Mouse (Mus musculus) adrenal gland, postnatal 36 days (tissue): ENCODE data around the gene Ptprt. TPM values are rescaled to one million over a fixed set of nuclear protein-coding genes. Genes with fewer than 3 reads are reported as not detected.

Experiments
- DNase-seq, 2 experiments: peaks; one replicate each; pipeline ENCODE4 v3.0.0; 2021; ENCODE audit warnings: mixed read lengths in 1 of 2
- total RNA-seq, 2 experiments: library from RNA; stranded (reverse); gene quantifications; 2 replicates each; pipeline ENCODE4 v1.2.3; 2021

Ptprt gene
- total RNA-seq, 2 experiments from 2014 or later: 0.07 to 0.16 TPM

DNA sequence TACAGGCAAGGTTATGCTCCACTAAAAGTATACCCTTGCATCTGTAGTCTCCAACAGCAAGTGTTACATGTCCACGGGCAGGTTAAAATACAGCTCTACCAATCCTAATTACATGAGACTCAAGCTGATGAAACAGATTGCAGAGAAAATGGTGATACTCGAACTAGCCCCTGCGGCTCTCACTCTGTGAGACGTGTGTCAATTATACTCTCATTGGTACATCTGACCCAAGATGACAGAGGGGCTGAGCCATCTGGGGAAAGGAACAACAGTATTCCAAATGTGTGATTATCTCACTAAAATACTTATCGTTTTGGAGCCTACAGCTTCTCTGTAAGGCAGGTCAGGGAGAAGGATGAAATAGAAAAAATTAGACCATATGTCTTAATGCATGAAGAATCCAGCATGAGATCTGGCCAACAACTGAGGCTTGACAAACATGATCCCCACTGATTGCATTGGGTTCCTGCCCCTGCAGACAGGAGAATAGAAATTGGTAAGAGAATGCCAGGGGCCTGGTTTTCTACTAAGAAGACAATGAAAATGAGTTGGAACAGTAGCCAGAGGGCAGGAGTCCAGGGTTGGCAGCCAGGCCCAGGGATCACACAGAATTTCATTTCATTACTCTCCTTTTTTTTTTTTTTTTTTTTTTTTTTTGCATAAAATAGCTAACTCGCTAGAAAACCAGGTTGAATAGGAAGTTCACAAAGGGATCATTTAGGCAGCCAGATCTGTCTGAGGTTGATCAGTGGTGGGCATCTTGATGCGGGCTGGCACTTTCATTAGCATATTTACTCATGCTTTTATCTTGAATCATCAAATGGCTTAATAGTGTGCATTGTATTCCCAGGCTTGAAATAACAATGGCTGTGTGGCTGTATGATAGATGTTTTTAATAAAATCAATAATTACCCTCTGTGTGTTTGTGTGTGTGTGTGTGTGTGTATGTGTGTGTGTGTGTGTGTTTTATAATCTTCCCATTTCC is 699.5 kb downstream of the Ptprt start:
- DNase-seq: peak in 1 of 2 experiments; percentile 0

DNA sequence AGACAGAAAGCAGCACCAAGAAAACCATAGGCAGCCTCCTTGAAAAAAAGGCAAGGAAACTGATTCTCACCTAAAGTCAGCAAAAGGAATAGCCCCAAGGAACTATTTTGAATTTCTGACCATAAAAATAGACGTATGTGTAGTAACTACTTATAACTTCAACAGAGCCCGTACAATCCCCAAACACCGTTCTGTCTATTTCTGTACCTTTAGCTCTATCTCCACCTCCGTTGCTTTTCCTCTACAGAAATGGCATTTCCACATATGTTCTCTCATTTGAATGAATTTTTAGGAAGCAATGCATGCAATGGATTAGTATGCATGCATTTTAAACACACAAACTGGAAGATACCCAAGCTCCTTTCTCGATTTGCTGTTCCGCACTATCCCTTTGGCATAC is 715.5 kb downstream of the Ptprt start:
- no peak for DNase-seq

DNA sequence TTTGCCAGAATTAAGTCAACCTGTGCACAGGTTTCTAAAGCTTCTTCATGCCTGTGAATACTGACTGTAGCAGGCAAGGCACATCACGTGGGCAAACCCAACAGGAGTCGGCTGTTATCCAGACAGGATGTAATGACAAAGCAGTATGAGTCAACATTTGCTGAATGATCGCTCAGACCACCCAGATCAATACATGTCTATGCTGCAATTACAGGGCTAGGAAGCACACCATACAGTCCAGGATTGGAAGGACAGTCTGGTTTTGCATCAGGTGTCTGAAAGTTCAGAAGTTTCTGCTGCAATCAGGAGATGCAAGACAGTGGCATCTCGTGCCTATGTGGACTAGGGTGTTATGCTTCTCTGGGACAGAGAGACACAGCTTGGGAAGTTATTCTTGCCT is 716.3 kb downstream of the Ptprt start:
- no peak for DNase-seq

DNA sequence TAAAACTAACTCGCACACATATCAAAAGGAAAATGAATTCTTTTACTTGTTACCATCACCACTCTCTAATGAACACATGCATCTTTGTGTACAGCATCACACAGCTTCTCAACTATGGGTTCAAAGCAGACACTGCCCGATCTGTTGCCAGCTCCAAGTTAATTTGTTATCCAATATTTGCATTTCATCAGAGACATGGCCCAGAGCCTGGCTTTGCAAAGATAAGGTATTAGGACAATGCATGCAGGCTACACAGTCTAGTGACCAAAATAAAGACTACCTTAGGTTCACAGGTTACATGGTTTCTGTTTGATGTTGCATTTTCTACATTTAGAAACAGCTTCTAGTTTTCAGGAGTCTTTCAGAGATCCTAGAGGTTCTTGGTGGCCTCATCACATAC is 719.0 kb downstream of the Ptprt start:
- no peak for DNase-seq

DNA sequence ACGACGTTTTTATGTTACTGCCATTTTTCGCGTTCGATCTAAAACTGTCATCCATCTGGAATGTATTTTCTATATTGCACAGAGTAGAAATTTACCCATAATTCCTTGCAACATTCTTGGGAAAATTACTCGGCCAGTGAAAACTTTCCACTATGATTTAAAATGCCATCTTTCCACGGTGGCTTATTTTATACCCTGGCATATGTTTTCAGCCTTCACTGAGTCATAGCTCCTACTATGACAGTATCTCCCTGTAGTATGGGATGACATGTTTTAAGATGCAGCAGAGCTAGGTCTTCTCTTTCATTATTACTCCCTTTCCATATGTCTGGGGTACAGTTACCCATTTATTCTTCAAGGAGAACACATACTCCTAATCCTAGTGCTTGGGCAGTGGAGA is 753.7 kb downstream of the Ptprt start:
- no peak for DNase-seq

DNA sequence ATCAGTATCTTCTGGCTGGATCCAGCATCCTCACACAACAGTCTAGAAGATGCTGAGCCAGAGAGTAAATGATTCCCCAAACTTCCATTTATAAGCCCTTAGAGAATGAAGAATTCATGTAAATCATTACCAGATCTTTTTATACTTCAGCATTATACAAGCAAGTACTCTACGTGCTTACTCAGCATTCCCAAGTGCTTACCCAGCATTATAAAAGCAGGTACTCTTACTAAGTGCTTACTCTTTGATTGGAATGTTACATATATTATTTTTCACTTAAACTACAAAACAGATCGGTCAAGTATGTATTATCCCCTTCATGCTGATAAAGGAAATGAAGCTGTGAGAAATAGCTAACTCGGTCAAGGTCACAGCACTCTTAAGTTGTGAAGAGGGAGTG is 758.8 kb downstream of the Ptprt start:
- no peak for DNase-seq

DNA sequence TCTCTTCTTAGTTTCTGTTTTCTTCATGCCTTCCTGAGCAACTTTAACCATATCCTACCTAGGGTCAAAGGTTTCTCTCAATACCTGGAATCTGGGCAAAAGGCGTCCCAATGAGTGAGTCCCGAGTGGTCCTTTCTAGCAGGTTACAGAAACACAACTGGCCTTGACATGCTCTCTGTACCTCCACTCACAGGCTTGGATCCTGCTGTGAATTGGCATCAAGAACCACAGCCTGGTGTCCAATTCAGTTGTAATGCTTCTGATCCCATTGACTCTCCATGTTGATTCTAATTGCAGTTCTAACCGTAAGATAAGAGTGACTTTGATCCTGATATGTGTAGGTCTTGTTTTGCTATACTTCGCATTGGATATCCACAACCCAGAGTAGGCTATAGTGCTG is 776.5 kb downstream of the Ptprt start:
- no peak for DNase-seq

DNA sequence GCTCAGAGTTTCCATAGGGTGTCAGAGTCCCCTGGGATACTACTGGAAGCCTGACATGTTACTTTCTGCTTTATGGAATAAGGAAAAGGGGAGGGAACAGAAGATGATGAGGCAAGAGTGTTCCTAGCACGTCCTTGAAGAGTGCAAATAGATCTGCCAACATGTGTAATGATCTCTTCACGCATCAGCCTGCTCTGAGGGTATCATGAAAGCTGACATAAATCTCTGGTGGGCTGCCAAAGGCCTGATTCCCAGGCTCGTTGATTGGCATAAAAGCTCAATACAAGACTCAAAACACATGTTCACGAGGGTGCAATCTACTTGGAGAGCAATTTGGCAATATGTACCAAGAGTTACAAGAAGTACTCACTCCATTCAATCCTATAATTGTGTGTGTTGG is 778.4 kb downstream of the Ptprt start:
- no peak for DNase-seq

DNA sequence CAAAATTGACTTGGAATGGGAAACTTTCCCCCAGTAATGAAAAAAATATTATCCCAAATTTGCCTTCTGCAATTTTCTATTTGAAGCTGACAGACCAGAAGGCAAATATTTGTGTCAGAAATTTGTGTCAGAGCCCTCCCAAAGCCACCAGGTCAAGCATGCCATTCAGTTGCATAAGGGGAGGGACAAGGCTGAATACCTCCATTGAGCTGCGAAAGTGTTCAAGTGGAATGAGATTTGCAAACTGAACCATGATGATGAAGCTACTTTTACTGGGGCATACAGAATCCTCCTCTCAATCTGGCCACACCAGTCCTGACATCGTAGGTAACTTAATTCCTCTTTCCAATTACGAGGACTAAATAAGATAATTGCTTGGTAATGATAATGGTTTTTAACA is 780.0 kb downstream of the Ptprt start:
- no peak for DNase-seq

DNA sequence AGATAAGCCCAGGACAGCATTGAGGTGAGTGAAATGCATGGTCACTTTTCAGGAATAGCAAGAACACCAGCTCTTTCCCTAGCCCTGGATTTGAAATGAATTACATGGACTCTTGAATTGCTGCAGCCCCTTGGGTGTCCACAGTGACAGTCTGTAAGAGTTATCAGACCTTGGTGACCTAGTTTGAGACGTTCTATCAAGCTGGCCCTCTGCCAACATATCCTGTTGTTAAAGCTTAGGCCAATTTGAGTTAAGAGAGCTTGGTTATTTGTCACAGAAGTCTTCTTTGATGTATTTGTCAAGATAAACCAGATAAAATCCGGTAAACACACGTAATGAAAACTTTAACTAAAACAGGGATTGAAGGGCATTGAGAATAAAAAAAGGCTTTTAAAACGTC is 795.7 kb downstream of the Ptprt start:
- peak in 1 of 2 experiments; percentile 13 for DNase-seq

DNA sequence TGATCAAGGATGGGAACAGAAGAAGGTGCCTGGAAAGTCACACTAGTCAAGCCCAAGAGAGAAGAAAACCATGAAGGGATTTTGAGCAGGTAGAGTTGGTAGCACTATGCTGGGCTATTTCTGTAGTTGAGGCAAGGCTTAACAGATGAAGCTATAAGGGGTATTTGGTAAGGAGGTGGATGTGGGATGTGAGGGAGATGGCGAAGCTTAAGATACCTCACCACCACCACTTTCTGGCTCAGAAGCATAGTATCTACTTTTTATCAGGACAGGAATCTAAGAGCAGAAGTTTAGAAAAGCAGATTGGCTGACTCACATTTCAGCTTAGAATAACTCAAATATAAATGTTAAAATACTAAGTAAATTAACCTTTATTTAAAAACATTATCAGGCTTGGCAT is 802.1 kb downstream of the Ptprt start:
- DNase-seq: no peak

DNA sequence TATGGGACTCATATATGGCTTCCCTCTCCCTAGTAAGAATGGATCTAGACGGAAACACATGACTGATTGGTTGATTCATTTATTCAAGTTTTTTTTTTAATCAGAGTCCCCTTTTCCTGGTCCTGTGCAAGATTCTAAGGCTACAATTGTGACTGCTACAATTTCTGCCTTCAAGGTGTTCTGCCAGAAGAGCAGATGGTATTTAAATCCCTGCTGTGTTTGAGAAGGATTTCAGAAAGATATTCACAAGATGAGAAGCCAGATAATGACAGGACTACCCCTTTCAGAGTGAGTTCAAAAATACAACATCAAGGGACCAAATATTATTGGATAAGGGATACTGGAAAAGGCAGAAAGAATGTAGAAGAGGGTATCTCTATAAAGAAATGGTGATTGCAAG is 802.6 kb downstream of the Ptprt start:
- no peak for DNase-seq

DNA sequence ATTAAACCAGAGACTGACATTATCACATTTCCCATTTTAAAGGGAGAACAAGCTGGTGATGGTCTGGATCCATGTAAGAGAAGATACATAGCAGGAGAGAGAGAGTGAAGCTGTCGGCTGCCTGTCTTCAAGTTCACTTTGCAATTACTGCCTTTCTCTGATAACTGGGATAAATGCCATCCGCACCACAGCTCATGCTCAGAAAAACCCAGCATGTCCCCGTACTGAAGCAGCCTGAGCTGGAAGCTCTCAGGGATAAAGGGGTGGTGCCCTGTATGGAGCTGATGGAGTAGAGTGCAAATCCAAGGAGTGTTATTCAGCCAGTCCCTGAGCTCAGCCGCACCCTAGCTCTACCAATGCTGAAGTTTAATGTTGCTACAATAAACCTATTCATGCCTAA is 825.9 kb downstream of the Ptprt start:
- DNase-seq: no peak

DNA sequence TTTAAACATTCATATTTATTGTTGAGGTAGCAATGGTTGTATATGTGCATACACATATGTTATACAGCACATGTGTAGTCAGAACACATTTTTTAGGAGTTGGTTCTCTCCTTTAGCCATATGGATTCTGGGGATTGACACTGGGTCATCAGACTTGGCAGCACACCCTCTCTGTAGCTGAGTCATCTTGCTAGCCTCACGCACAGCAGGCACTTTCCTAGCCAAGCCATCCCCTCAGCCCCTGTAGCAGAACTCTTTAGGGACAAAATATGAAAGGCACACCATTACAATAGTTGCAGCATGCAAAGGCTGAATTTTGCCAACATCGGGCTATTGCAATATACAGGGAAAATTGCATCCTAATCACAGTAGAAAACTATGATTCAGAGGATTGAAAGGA is 827.1 kb downstream of the Ptprt start:
- DNase-seq: no peak

DNA sequence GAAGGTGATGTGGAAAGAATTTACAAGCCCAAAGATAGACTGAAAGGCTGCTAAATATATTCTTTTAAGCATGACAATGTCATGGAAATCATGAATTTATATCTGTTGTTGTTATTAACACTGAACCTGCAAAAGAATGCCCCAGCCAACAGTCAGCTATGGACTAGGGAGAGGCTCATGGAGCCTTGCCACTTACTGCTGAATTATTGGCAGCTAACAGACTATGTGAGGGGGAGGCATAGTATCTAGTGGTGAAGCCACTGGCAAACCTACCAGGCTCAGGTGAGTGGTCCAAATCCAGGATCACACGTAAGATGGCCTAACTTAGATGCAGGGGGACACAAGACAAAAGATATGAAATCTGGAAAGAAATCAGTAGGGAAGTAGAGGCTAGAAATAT is 847.6 kb downstream of the Ptprt start:
- no peak for DNase-seq

DNA sequence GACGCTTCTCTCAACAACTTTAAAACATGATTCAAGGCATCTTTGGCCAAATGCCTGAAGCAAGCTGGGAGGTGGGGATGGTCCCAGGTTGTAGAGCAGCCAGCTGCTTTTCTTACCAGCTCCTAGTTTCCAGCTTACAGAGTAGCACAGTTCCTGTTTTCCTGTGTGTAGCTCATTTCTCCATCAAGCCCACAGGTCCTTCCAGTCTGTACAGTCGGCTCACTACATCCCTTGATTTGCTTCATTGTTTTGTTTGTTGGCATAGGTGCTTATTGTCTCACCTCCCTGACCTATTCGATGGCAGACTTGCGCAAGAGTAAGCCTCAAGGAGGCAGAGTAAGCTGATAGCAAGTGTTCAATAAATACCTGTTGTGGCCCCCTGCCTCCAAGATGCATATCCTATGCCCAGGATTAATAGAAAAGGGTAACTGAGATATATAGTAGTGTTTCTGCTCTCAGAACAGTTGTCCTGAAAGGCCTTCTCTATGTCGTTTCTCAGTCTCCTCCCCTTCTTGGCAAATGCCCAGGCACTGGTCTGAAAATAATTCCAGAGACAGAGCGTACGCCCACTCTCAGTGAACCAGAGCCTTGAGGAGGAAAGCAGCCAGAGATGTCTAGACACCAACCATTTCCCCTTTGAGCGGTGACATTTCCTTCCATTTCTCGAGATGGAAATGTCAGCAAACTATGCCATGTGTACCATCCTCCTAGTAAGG is 852.7 kb downstream of the Ptprt start:
- DNase-seq: no peak

DNA sequence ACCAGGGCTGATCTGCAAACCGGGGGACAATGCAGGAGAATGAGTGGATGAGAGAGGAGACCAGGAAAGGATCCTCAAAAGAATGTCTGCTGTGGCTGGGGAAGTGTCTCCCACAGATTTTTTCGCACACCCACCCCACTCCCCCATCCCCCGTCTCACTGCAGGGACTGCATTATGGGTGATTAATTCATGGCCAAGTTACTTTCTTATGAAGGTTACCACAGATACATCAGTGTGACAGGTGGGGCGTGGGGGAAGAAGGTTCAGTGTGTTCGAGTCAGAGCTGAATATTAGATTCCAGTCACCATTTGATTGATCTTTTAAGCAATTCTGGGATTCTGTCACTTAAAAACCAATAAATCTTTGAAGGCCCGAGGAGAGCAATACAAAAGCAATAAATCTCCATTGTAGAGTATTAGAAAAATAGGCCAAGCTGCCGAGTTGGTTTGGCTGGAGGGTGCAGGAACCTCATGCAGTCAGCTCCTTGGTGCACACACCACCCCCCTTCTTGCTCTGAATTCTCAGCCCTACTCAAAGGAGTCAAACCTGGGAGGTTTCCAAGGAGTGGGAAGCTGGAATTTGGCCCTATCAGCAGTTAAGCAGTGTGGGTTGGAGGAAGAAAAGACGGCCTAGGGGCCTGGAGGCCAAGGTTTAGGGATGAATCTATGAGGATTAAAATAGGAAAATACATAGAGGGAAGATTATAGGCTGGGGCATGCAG is 854.5 kb downstream of the Ptprt start:
- no peak for DNase-seq

DNA sequence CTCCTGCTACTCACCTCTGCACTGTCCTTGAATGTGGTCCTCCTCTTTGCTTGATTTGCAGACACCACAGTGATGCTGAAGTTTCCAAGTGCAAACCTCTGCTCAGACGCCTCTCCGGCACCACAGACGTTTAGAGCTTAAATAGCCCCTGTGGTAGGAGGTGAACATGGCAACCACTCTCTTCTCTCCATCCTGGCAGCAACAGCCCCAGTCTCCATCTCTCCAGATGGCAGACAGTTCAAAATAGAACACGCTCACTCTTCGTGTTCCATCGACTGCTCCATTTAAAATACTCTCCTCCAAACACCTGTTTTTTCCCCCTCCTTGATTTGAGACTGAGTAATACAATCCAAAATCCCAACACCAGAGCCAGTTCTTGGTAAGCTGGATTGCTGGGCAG is 861.0 kb downstream of the Ptprt start:
- DNase-seq: no peak

DNA sequence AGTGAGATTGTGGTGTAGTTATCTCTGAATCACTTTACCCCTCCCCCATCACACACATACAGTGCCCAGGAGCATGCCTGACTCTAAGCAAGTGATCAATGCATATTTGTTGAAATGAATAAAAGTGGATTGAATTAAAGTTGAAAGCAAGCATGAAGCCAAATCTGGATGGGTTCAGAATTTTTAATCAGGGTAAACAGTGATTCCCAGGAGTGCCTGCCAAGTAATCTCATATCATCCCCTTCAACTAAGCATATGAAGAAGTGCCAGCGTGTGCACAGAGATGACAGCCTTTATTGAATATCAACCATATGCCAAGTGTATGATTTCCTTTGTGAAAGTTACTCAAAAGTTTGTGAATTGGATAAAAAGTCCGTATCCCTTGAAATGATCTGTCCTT is 893.4 kb downstream of the Ptprt start:
- DNase-seq: no peak

DNA sequence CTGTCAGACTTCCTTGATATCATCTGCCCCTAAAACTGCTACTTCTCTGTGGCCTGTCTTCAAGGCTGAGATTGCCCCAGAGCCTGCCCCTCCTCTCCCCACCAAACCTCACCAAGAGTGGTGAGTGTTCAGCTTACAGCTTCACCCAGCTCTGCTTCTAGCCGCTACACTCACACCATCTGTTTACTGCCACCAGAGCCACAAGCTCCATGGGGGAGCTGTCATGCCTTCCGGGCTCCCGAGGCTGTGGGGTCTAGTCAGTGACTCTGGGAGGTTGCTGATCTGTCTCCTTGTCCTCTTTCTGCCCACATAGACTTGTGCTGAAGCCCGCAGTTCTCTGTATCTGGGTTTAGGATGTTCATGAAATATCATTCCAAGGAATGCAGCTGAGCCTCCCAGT is 947.9 kb downstream of the Ptprt start:
- no peak for DNase-seq

DNA sequence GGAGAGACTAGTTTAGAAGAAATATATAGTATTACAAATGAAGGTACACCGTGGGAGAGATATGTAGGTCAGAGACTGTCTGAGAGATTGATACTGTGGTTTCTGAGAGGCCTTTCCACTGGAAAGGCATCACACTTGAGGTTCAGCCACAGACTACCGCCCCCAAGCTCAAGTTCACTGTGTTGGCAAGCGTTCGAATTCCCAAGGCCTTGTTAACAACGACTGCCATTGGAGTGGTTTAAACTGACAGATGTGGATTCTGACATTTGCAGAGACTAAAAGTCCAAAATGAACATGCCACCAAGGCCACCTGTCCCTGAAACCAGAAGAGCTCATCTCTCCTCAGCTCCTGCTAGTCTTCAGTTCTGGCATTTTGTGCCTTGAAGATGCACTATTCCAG is 951.6 kb downstream of the Ptprt start:
- DNase-seq: peak; percentile 56 to 57

DNA sequence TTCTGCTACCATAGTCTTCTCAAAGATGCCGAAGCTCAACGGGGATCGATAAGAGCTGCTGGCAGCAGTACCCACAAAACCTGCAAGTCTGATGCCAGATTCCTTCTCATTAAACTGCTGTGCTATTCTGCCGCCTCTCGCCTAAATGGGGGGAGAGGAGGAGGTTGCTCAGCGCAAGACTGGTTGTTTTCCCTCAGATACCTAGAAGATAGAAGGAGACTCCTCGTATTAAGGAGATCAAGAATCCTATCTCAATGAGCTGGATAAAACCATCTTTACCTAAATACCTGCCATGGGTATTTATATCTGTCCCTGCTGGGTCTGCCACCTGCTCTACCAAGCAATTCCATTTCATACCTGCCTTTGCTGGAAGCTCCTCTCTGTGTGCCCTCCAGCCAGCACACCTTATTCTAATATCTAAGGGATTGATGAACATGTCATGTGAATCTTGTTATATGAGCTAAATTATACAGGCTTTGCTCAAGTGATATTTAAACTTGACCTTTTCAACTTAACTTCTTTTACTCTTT is 954.5 kb downstream of the Ptprt start:
- no peak for DNase-seq

DNA sequence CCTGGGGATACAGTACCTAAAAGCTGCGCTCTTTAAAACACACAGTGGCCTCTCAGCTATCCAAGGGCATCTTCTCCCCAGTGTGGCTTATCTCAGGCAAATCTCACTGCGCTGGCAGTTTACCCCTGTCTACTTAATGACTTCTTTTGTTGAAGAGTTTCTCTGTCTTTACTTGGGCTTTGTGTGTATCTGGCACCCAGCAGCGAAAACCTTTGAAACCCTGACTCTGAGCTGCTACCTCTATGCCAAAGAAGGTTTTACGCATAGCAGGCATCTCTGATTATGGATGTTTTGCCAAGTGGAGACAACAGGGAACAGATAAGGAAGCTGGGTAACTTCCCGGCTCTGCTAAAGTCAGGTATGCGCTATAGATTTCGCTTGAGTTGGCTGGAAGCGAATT is 956.1 kb downstream of the Ptprt start:
- peak in 1 of 2 experiments; percentile 16 for DNase-seq
